Mouse (Mus musculus) layer of hippocampus, adult 18-20 months (tissue): ENCODE results near the gene Atf6. TPM values are rescaled to one million over a fixed set of nuclear protein-coding genes. Genes with fewer than 3 reads are reported as not detected.

Experiments
- DNase-seq, 2 experiments: peaks; one replicate each; pipeline ENCODE4 v3.0.0; 2022; ENCODE audit warnings: low spot score in 2 of 2
- long read RNA-seq: library from polyadenylated mRNA; stranded (forward); transcript quantifications from one replicate; pipeline ENCODE4 v2.0.0, GENCODE M21; 2021
- total RNA-seq, 2 experiments: library from RNA; stranded (reverse); gene quantifications; 2 replicates each; pipeline ENCODE4 v1.2.3; 2021

The Atf6 gene
- 10 to 100 TPM; 50.9 to 51.6 TPM for total RNA-seq
- long read RNA-seq, full-length matches to known transcripts, result 11 of 39 reads
- long read RNA-seq, partial matches to known transcripts, result 6 of 39 reads
- long read RNA-seq, other reads (novel, unspliced or antisense), result 22 of 39 reads

- peak; percentile 94 to 98 for DNase-seq
These were observed at the start of gene Atf6 for GRCm38 (mm10) chr1:170867691-170868105. Gene Atf6 (minus strand): TSS chr1:170867771.

GRCm38 (mm10) chr1:170915657-170916056 is 48.1 kb upstream of the Atf6 start:
- no peak for DNase-seq

GRCm38 (mm10) chr1:170912891-170913615 is 45.5 kb upstream of the Atf6 start, which contains the start of gene Fcrlb:
Gene Fcrlb (minus strand): TSS chr1:170912941.
- DNase-seq, result no peak

- DNase-seq, result no peak
These were observed 44.5 kb upstream of the Atf6 start for GRCm38 (mm10) chr1:170911907-170912660.

GRCm38 (mm10) chr1:170908341-170908740 is 40.8 kb upstream of the Atf6 start:
- no peak for DNase-seq

GRCm38 (mm10) chr1:170907456-170908191 is 40.1 kb upstream of the Atf6 start:
- DNase-seq, result peak in 1 of 2 experiments; percentile 30

GRCm38 (mm10) chr1:170907111-170907455 is 39.5 kb upstream of the Atf6 start:
- DNase-seq, result no peak

GRCm38 (mm10) chr1:170903485-170903884 is 35.9 kb upstream of the Atf6 start:
- no peak for DNase-seq

GRCm38 (mm10) chr1:170901536-170902238 is 34.1 kb upstream of the Atf6 start:
- DNase-seq, result peak; percentile 61 to 88

- peak in 1 of 2 experiments; percentile 83 for DNase-seq
These were observed 33.4 kb upstream of the Atf6 start for GRCm38 (mm10) chr1:170900799-170901467.

GRCm38 (mm10) chr1:170898413-170899075 is 31.0 kb upstream of the Atf6 start:
- DNase-seq, result no peak

GRCm38 (mm10) chr1:170896651-170897281 is 29.2 kb upstream of the Atf6 start:
- DNase-seq, result no peak

- DNase-seq, result peak in 1 of 2 experiments; percentile 65
These were observed 27.3 kb upstream of the Atf6 start for GRCm38 (mm10) chr1:170894603-170895602.

- no peak for DNase-seq
These were observed 24.7 kb upstream of the Atf6 start for GRCm38 (mm10) chr1:170892279-170892678.

GRCm38 (mm10) chr1:170891646-170892045 is 24.1 kb upstream of the Atf6 start:
- DNase-seq, result no peak

- DNase-seq, result no peak
These were observed 21.7 kb upstream of the Atf6 start for GRCm38 (mm10) chr1:170889310-170889709.

GRCm38 (mm10) chr1:170886044-170886458 is 18.5 kb upstream of the Atf6 start:
- no peak for DNase-seq

- DNase-seq, result peak; percentile 86 to 95
These were observed 17.5 kb upstream of the Atf6 start, which contains the start of the genes Gm26620 and Dusp12 for GRCm38 (mm10) chr1:170884978-170885561. Gene Gm26620 (plus strand): TSS chr1:170885065. Gene Dusp12 (minus strand): TSS chr1:170885540.
